Mouse (Mus musculus): ENCODE results near the gene Klk1b1. TPM values are rescaled to one million over a fixed set of nuclear protein-coding genes. Genes with fewer than 3 reads are reported as not detected.
A peak's percentile ranks its signal among the peaks of the same experiment; 100 is the strongest.
"Not testable (repeated sequence)": the region's sequence is repeated elsewhere in the genome, so short reads cannot be mapped to it uniquely, and the experiment has no call there.

The Klk1b1 gene
- total RNA-seq (2021), result not detected
- long read RNA-seq, experiment 1, result 0 reads
- long read RNA-seq, experiment 2, result 0 reads

DNA sequence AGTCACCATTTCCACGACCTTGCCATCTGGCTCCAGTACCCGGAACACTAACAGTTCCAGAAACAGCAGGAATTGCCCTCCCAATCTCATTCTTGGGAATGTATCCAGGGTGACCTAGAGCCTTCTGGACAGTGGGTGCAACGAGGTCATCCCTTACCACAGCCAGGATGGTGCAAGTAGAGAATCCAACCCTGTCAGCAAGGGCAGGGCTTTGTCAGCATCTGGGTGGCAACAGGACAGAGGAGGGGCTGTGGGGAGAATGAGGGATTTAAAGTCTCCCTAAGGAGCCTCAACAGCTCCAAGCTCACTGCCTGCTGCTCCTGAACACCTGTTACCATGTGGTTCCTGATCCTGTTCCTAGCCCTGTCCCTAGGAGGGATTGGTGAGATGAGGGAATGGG, at the start of gene Klk1b1:
Gene Klk1b1 (plus strand): TSS at position 301 of the 400 bp plus-strand sequence.
- no peak for DNase-seq

DNA sequence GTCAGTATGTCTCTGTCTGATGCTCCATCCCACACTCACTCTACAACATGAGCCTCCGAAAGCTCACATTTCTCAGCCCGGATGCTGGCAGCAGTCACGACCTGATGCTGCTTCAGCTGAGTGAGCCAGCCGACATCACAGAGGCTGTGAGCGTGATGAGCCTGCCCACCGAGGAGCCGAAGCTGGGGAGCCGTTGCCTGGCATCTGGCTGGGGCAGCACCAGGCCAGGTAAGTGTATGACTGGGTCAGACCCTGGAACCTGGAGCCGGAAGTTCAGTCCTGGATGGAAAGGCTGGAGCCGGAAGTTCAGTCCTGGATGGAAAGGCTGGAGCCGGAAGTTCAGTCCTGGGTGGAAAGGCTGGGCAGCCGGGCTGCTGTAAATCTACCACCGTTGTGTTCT, 48.1 kb upstream of the Klk1b1 start:
- DNase-seq, result no peak

DNA sequence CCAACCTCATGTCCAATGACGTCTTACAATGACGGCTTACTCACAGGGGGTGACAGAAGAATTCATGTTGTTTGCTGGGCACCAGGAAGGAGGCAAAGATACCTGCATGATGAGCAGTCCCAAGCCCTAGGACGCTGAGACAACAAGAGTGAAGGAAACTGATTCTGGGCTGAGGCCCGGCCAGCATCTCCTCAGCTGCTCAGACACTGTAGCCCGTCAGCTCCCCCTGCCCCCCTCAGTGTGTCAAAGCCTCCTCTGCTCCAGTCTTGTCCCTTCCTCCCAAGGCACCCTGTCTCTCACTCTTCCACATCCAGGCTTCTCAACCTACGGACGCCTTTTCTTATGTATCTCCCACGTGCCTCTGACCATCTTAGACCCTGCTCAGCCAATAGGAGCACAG, 47.7 kb upstream of the Klk1b1 start:
- DNase-seq, result no peak

DNA sequence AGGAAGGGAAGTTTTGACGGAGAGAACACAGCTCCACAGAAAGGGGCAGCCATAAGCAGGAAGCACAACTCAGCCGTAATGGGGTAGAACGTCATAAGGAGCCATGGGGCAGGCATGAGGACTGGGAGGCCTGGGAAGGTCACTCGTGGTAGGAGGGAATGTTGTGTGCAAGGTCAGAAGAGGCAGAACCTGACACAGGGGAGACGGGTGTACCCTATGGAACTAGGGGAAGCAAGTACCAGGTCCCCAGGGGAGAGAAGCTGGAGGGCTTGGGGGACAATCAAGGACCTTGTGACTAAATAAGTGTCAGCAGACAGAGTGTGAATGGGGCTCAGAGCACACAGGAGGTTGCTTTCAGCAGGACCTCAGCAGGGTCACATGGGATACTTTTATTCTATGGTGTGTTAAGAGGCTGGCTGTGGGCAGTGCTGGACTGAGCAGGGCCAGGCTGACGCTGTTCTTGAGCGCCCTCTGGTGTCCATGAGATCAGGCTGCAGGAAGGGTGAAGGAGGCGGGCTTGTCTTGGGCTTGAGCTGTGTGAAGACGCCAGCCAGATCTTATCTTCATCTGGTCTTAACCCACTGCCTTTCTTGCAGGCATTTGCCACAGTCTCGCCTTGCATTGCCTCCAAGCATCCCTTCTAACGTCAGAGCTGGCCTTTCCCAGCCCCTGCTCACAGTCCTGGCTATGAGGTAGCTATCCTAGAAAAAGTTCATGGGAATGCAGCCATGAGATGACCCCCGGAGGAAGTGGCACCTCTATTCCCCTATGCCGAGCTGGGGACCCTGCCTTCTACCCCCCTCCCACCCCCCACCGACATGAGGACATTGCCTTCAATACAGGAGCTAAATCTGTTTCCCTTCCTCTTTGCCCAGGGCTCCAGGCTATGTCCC, 46.7 kb upstream of the Klk1b1 start:
- peak; percentile 69 for DNase-seq

DNA sequence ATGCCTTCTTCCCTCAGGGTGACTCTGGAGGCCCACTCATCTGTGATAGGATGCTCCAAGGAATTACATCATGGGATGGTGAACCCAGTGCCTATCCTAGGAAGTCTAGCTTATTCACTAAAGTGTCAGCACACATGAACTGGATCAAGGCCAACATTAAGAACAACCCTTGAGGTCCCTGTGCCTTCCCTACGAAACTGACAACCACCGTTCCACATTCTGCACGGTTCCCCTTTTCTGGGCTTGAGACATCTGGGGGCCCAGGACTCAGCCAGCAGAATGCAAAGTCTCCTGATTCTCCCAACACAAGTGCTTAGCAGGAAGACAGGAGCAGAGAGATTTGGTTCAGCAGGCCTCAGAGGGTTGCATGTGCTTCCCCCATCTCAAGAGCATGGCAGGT, 46.0 kb upstream of the Klk1b1 start:
- DNase-seq, result no peak

DNA sequence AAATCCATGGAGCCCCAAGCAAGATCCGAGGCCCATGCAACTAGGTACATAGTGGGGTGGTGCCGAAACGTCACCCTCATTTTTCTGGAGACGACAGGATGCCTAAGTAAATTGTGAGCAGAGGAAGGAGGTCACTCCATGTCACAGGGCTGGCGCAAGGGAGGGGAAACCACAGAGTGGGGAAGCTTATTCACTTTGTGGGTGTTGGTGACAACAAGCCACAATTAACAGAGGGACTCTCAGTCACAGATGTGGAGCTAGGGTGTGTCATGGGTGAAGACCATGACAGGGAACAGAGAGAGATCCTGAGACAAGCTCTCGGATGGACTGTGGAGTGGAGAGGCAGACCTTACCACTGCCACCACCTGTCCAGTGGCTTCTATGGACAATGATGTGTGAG, 45.5 kb upstream of the Klk1b1 start:
- no peak for DNase-seq

DNA sequence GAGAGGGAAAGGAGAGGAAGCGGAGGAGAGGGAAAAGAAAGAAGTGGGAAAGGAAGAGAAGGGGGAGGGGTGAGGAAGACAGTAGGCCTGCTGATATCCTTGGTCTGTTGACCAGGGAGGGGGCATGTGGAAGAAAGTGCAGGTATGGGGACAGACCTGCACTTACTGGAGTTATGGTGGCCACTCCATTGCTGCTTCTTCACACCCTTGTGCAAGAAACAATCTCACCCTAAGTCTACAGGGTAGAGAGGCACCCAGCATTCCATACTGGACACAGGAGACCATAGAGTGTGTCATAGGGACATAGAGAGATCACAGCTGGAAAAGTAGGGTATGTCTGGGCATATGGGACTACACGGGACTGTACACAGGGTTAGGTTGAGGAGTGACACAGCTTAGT, 44.6 kb upstream of the Klk1b1 start:
- no peak for DNase-seq

DNA sequence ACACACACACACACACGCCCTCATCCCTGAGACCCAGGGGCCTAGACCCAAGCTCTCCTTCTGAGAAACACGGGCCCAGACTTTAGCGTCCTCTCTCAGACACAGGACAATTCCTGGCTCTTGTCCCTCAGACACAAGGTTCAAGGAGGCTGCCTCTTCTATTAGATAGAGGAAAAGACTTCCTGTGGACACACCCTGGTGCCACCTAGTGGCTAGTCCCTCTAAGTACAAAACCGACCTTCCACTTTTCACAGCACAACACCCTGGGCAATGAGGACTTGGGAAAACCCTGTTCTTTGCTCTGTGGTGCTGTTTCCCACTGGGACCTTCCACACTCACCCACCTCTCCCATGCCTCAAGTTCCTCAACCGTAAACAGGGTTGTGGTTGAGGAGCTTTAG, 40.6 kb upstream of the Klk1b1 start:
- DNase-seq, result no peak

DNA sequence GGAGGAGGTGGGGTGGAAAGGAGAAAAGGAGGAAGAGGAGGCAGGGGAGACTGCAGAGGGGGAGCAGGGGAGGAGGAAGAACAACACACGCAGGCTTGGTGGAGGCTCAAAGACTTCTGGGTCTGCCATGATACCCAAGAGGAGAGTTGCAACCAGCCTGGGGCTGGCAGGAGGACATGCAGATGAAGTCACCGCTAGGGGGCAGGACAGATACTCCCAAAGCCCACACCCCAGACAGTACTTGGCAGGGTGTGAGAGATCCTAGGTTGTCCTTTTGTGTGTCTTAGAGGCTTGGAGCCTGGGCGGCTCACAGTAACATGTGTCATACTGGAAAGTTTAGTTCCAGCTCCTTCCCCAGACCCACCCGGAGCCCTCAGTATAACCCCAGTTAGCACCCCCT, 38.0 kb upstream of the Klk1b1 start:
- DNase-seq, result no peak

DNA sequence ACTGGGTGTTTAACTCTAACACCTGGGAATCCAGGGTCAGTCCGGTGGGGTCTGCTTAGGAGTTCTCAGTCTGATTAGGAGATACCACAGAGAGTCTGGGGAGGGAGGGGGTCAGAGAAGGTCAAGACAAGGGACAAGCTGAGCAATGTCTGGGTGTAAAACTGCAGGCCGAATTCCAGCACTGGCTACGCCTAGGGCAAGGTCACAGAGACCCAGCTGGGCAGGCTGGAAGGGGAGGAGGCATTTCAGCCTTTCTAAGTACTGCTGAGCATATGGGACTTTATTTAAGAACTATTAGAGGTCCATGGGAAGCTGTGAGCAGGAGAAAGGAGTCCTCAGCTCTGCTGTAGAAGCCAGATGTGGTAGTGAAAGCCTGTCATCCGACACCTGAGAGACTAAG, 34.2 kb upstream of the Klk1b1 start:
- no peak for DNase-seq

DNA sequence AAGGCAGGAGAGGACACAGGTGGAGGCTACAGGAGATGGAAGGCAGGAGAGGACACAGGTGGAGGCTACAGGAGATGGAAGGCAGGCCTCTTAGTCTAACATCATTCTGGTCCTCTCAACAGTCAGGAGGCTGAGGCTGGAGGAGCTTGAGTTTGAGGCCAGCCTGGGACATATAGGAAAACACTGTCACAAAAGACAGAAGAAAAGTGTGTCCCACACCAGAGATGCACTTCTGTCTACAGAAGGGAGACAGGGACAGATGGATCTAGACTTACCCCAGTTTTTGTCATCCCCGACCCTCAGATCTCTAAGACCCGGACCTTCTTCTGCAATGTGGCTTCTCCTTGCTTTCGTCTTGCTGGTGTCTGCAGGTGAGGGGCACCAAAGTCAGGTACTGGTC, 33.1 kb upstream of the Klk1b1 start, which contains the start of gene Klk15:
Gene Klk15 (plus strand): TSS at position 301 of the 400 bp plus-strand sequence.
- no peak for DNase-seq

DNA sequence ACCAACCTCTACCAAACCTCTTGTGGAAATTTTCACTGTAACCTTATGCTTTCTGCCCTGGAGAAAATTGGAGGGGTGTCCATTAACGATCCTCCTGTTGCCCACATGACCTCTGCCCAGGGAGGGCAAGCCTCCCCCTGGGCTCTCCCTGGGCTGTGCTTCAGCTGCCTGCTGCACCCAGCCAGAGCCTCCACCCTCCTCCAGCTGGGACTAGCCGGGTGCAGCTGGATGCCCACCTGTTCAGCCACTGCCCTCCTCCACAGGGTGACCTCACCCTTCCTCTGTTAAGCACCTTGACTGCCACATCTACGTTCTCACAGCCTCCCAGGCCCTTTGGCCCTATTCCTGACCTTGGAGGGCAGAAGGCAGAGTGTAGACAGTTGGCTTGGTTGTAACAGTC, 31.8 kb upstream of the Klk1b1 start:
- no peak for DNase-seq

DNA sequence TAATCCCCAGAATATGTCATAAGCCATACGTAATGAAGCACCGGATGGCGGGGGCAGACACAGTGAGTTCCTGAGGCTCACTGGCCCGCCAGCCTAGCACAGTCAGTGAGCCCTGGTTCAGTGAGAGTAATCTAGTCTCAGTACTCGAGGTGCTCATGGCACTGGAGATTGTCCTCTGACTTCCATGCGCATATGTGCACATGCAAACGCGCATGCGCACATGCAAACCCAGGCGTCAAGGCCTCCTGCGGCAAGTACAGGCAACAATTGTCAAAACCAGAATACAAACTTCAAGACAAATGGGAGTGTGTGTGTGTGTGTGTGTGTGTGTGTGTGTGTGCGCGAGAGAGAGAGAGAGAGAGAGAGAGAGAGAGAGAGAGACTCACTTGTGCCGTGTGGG, 30.0 kb upstream of the Klk1b1 start:
- no peak for DNase-seq

DNA sequence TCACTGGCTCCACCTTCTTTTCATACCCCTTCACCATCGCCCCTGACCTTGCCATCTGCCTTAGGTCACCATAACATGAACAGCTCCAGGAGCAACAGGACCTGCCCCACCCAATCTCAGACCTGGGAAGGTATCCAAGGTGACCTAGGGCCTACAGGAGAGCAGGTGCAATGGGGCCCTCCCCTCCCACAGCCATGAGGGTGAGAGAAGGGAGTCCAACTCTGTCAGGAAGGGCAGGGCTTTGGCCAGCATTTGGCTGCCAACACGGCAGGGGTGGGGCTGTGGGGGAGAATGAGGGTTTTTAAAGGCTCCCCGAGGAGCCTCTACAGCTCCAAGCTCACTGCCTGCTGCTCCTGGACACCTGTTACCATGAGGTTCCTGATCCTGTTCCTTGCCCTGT, 24.3 kb upstream of the Klk1b1 start:
- DNase-seq, result not testable (repeated sequence)

DNA sequence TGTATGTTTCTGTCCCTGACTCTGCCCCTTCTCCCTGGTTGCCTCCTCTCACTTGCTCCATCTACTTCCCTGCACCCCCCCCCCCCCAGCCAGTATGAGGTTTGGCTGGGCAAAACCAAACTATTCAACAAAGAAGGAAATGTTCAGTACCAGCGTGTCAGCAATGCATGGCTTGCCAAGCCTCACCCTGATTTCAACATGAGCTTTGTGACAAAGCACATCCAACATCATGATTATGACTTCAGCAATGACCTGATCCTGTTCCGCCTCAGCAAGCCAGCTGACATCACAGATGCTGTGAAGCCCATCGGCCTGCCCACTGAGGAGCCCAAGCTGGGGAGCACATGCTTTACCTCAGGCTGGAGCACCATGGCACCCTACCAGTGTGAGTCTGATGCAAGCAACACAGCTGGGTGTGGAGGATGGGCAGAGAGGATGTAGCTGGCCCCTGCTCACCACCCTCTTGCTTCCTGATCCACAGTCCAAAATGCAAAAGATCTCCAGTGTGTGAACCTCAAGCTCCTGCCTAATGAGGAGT, 21.8 kb upstream of the Klk1b1 start:
- no peak for DNase-seq

DNA sequence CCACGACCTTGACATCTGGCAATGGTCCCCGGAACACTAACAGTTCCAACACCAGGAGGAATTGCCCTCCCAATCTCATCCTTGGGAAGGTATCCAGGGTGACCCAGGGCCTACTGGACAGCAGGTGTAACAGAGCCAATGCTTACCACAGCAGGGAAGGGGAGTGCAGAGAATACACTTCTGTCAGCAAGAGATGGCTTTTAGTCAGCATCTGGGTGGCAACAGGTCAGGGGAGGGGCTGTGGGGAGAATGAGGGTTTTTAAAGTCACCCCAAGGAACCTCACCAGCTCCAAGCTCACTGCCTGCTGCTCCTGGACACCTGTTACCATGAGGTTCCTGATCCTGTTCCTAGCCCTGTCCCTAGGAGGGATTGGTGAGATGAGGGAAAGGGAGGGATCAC, 16.2 kb upstream of the Klk1b1 start, which contains the start of gene Klk1b8:
Gene Klk1b8 (plus strand): TSS at position 301 of the 400 bp plus-strand sequence.
- no peak for DNase-seq

DNA sequence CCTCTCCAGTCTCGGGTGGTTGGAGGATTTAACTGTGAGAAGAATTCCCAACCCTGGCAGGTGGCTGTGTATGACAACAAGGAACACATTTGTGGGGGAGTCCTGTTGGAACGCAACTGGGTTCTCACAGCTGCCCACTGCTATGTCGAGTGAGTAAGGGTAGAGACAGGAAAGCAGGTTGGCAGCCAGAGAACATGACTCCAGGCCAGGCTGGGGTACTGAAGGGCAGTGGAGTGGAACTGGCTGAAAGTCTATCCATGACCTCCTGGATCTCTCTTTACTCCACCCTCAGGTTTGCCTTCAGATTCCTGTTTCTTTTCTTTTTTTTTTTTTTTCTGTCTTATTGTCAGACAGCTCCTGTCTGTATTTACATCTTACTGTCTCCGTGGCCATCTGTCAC, 13.8 kb upstream of the Klk1b1 start:
- no peak for DNase-seq

DNA sequence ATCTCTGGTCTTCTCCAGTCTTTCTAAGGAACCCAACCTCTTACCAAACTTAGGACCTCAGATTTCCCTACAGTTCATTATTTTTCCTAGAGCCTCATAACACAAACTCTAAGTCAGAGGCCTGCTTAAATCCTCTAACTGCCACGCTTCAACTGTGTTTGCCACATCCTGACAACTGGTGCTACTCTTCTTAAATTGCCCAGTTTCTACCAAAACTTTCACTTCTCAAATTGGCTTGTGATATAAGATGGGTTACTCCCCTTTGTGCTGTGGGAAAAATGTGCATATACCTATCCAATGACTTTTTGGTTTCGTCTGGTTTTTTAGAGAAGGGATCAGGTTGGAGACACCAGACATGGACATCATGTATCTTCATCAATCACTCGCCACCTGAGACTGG, 507 bp downstream of the Klk1b1 start:
- DNase-seq, result no peak

DNA sequence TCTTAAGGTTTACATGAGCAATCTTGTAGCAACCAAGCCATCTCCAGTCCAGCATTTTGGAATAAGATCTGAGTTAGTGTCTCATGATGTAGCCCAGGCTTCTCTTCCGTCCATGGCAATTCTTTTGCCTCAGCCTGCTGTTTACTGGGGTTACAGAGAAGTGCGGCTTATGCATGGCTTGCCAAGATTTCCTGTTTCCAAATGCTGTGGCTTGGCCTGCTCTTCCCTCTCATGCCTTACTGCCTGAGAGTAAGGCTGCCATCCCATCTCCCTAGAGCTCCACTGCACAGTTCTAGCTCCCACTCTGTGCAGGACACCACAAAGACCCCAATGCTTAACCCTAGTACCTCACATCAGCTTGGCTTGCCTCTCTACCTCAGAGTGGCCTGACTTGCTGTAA, 1.1 kb downstream of the Klk1b1 start:
- DNase-seq, result no peak

DNA sequence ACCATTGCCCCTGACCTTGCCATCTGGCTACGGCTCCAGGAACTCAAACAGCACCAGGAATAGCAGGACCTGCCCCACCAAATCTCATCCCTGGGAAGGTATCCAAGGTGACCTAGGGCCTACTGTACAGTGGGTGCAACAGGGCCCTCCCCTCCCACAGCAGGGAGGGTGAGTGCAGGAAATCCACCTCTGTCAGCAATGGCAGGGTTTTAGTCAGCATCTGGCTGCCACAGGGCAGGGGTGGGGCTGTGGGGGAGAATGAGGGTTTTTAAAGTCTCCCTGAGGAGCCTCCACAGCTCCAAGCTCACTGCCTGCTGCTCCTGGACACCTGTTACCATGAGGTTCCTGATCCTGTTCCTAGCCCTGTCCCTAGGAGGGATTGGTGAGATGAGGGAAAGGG, 9.2 kb downstream of the Klk1b1 start, which contains the start of gene Klk1b9:
Gene Klk1b9 (plus strand): TSS at position 301 of the 400 bp plus-strand sequence.
- DNase-seq, result not testable (repeated sequence)

DNA sequence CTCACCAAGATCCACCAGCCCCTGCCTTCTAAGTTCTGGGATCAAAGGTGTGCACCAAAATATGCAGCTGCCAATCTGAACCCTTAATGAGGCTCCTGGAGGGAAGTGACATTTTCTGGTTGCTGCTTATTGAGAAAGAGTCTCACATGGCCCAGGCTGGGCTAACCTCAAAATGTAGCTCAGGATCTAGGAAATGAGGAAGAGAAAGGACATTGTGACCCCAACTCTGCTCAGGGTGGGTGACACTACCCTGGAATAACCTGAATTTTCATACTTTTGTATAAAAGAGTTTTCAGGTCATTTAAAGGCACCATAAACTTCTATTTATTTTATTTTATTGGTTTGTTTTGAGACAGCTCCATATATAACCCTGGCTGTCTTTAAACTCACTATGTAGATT, 19.1 kb downstream of the Klk1b1 start:
- DNase-seq, result no peak

DNA sequence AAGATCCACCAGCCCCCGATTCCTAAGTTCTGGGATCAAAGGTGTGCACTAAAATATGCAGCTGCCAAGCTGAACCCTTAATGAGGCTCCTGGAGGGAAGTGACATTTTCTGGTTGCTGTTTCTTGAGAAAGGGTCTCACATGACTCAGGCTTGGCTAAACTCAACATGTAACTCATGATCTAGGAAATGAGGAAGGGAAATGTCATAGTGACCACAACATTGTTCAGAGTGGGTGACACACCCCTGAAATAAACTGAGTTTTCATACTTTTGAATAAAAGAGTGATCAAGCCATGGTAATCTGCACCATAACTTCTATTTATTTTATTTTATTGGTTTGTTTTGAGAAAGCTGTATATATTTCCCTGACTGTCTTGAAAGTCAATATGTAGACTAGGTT, 28.3 kb downstream of the Klk1b1 start:
- DNase-seq, result not testable (repeated sequence)

DNA sequence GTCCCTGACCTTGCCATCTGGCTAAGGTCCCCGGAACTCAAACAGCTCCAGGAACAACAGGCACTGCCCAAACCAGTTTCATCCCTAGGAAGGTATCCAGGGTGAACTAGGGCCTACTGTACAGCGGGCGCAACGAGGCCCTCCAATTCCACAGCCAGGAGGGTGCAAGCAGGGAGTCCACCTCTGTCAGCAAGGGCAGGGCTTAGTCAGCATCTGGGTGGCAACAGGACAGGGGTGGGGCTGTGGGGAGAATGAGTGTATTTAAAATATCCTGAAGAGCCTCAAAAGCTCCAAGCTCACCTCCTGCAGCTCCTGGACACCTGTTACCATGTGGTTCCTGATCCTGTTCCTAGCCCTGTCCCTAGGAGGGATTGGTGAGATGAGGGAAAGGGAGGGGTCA, 29.0 kb downstream of the Klk1b1 start, which contains the start of gene Klk1b11:
Gene Klk1b11 (plus strand): TSS at position 301 of the 400 bp plus-strand sequence.
- DNase-seq, result not testable (repeated sequence)

DNA sequence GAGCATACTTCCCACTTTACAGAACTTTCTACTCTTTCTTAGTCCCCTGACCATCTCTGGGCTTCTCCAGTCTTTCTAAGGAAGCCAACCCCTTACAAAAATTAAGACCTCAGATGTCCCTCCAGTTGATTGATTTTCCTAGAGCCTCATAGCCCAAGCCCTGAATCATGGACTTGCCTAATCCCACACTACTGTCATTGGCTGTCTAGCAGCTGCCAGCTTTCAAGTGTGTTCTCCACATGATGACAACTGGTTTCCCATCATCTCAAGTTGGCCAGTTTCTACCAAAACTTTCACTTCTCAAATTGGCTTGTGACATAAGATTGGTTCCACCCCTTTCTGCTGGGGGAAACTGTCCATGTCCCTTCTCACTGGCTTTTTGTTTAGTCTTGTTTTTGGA, 38.3 kb downstream of the Klk1b1 start:
- no peak for DNase-seq

Measured in gastrocnemius, postnatal 10 days (tissue).